Mouse (Mus musculus) ES-Bruce4 (cell line): ENCODE measurements around the gene Grm7.

Experiments used
- CTCF ChIP-seq: IDR thresholded peaks from one replicate; pipeline ENCODE4 v1.8.1; 2011; ENCODE audit warnings: low read depth, low read length
- EP300 ChIP-seq: IDR thresholded peaks from 2 replicates; pipeline ENCODE4 v1.6.1; 2011; ENCODE audit warnings: low read depth, low read length; ENCODE audit not compliant: insufficient read depth

DNA sequence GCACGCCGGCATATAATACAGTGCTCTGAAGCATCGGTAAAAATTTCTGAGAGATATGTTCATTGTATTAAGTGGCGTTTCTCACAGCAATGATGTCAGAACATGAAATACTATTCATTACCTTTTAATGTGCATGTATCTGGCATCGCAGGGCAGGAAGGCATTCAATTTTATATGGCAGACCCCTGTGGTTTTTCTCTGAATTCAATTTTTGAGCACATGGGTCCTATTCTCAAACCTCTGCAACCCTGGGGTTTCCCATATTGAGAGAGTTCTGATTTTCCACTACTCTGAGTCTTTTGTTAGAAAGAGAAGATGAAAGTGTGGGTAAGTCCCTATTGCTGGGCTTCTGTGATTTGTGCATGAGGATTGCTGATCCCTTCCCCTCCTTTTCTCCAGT lies 110.5 kb downstream of the Grm7 start:
- TF ChIP-seq EP300 = no peak
- no peak for TF ChIP-seq CTCF
